Mouse (Mus musculus) layer of hippocampus, adult 18-20 months (tissue): ENCODE data around the gene Cryzl1. TPM values are rescaled to one million over a fixed set of nuclear protein-coding genes. Genes with fewer than 3 reads are reported as not detected.
"Not testable (repeated sequence)": the region's sequence is repeated elsewhere in the genome, so short reads cannot be mapped to it uniquely, and the experiment has no call there.

Source experiments
- DNase-seq, 2 experiments: peaks; one replicate each; pipeline ENCODE4 v3.0.0; 2022; ENCODE audit warnings: low spot score in 2 of 2
- total RNA-seq, 2 experiments: library from RNA; stranded (reverse); gene quantifications; 2 replicates each; pipeline ENCODE4 v1.2.3; 2021

Gene Cryzl1
- total RNA-seq, 2 experiments from 2014 or later = 113 TPM

GRCm38 (mm10) chr16:91645995-91646602 lies 82.7 kb downstream of the Cryzl1 start:
- no peak for DNase-seq

- DNase-seq = not testable (repeated sequence)
Measured at GRCm38 (mm10) chr16:91645420-91645819, 83.4 kb downstream of the Cryzl1 start.

DNA sequence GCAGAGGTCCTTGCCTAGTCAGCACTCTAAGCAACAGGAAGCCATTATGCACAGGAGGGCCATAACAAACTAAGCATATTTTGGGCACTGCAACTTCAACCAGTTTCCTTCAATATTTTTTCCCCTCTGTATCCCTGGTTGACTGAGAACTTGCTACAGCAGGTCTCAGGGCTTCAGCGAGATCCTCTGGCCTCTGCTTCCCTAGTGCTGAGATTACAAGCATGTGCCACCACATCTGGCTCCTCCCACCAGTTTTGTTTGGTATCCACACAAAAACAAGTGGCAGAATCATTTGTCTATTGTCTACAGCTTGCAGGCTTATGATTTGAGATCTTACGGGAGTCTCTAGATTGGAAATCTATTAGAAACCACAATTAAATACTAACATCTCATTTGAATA lies 83.9 kb downstream of the Cryzl1 start:
- DNase-seq = no peak

DNA sequence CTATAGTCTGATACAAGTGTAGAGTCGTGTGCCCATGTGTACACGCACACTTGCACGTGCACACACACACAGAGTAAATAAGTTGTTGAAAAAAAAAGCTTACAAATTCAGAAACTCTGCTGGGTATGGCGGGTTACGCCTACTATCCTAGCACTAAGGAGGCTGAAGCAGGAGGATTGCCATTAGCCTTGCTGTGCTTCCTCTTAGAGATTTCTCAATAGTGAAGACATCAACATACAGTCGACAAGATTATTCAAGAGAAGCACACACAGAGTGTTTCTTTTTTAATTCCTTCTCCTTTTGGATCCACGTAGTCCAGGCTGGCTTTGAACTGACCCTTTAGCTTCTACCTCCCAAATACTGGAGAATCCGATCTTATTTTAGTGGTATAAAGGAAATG lies 88.6 kb downstream of the Cryzl1 start:
- DNase-seq = no peak

- DNase-seq = peak in 1 of 2 experiments; percentile 40
Measured at GRCm38 (mm10) chr16:91639636-91640035, 89.1 kb downstream of the Cryzl1 start.

Other genes with a start within 250 kb of the Cryzl1 start
- gene Ifnar1, start 243.7 kb downstream of the Cryzl1 start, total RNA-seq = 10 to 100 TPM; 40.9 to 44.4 TPM
- 10 to 100 TPM; 50.9 to 53.1 TPM for gene Ifngr2, start 181.9 kb downstream of the Cryzl1 start, total RNA-seq
- 100 to 1,000 TPM; 104 to 112 TPM for gene Tmem50b, start 131.2 kb downstream of the Cryzl1 start, total RNA-seq
- 10 to 100 TPM in 1 of 2 experiments, 1 to 10 TPM in 1; 9.7 to 11.3 TPM for gene Dnajc28, start 109.9 kb downstream of the Cryzl1 start, total RNA-seq
- 10 to 100 TPM; 47.4 to 51.2 TPM for gene Gart, start 82.0 kb downstream of the Cryzl1 start, total RNA-seq
- gene Son, start 81.5 kb downstream of the Cryzl1 start, total RNA-seq = 100 to 1,000 TPM; 221 to 230 TPM
- gene Donson, start 40.2 kb downstream of the Cryzl1 start, total RNA-seq = 10 to 100 TPM; 18.5 to 19.7 TPM
- gene Itsn1, start 306 bp upstream of the Cryzl1 start, total RNA-seq = 100 to 1,000 TPM; 151 to 158 TPM